Mouse (Mus musculus): Measurements from ENCODE around the gene 1700029H14Rik.

DNA sequence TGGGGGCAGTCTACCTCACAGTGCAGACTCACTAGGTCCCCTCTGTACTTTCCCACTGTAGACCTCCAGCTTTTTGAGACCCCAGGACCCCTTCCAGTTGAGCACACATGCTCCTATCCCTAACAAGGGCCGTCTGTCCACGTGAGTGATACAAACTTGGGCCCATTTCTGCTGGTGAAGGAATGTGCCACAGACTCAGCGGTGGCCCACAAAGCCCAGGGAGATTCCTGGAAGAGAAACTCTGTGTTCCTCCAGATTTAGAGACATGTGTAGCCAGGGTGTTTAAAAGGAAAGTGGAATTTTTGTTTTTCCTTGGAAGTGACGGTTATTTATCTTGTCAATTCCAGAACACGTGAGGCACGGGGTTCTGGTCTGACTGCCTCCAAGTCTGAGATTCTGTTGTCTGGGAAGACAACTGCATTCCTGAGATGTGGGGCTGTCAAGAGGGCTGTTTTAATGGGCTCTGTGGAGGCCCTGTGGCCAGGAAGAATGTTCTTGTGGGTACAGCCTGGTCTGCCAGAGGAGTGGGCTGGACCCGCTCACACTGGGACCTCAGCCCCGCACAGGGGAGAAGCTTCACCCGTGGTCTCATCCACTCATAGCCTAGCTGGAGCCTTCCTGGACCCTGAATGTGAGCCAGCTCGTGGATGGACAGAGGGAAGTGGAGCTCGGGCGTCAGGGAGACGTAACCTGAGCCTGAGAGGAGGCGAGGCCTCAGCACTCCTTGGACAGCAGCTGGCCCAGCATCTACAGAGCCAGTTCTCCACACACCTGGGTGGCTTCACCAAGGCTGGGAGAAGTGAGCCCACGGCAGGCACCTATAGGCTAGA lies 33.0 kb downstream of the 1700029H14Rik start:
- TF ChIP-seq CHD2 (IDR thresholded peaks at IDR 0.05; ENCODE audit: low read depth, low read length) (no peak), HCFC1 (IDR thresholded peaks at IDR 0.05; ENCODE audit: borderline replicate concordance, insufficient read depth, low read length) (no peak), ZC3H11A (IDR thresholded peaks at IDR 0.05; ENCODE audit: borderline replicate concordance, low read depth, low read length) (no peak), MAFK (IDR thresholded peaks at IDR 0.05; ENCODE audit: insufficient read depth, low read depth, low read length) (no peak)

Data from ES-E14 (cell line).